ENCODE assay signal across 8 mouse cellular contexts in genomic region chr15:59728131-59728601, GRCm38 (mm10).
A peak's percentile ranks its signal among the peaks of the same experiment; 100 is the strongest.
DNase-seq lines count a peak whose midpoint lies in the region; ATAC-seq and TF ChIP-seq lines count a peak whose summit lies in the region.

No protein-coding gene starts in this region.

- no peaks in the 10 kb centered on the region for H3K36me3 ChIP-seq in heart, adult 2 months (ENCODE audit: control insufficient read depth, insufficient read depth, low read length)

- peak in 1 of 2 experiments; percentile 17 for DNase-seq in layer of hippocampus, adult 2 months (ENCODE audit: low spot score in 2 of 2)
- no peak for DNase-seq in layer of hippocampus, adult 18-20 months (ENCODE audit: low spot score in 2 of 2)
- DNase-seq in adrenal gland, postnatal 36 days, result peak; percentile 85 to 90
- peak; percentile 52 to 80 for DNase-seq in heart, adult 2 months
- DNase-seq in left cerebral cortex, postnatal 10 days (ENCODE audit: extremely low spot score in 1 of 2, low spot score in 2 of 2), result peak; percentile 23 to 52
- peak; percentile 82 to 92 for DNase-seq in monocyte, adult 2 months (ENCODE audit: low read depth in 1 of 2, low spot score in 2 of 2)

- no peaks in the 10 kb centered on the region for H3K27me3 ChIP-seq in heart, adult 2 months (ENCODE audit: control insufficient read depth, insufficient read depth, low read length)

- TF ChIP-seq POLR2A in heart, adult 2 months (IDR thresholded peaks at IDR 0.05; ENCODE audit: insufficient read depth, low read depth, low read length), result no peak

- 50% methylated on average over 8 of the region's 8 CpGs for WGBS in heart, adult 2 months

- intact Hi-C loops in heart, adult 2 months (cut with DNase I), result no loop called here
- intact Hi-C loops in left cerebral cortex, postnatal 10 days (cut with DNase I), result no loop called here

- H3K79me2 ChIP-seq in heart, adult 2 months (replicated peaks; ENCODE audit: control insufficient read depth, insufficient read depth, low read length), result no peaks in the 10 kb centered on the region

- no peak overlapping the region for H3K9ac ChIP-seq in heart, adult 2 months (ENCODE audit: low read depth, low read length)

- no peak overlapping the region for H3K4me3 ChIP-seq in layer of hippocampus, adult 2 months
- no peak overlapping the region for H3K4me3 ChIP-seq in heart, adult 2 months

- TF ChIP-seq CTCF in layer of hippocampus, adult 2 months (conservative IDR thresholded peaks at IDR 0.05), result no peak
- no peak for TF ChIP-seq CTCF in heart, adult 2 months (IDR thresholded peaks at IDR 0.05)

- no peak for ATAC-seq in erythroid progenitor cell, adult 5-6 weeks (replicated peaks; ENCODE audit: low FRiP score, poor library complexity, severe bottlenecking)
- ATAC-seq in cerebellum, adult (ENCODE audit: insufficient number of reproducible peaks, low FRiP score, low TSS enrichment), result no peak

- TF ChIP-seq EP300 in heart, adult 2 months (IDR thresholded peaks at IDR 0.05; ENCODE audit: insufficient read depth, low read depth, low read length), result peak; percentile 73

- H3K4me1 ChIP-seq in heart, adult 2 months (ENCODE audit: control insufficient read depth, insufficient read depth, low read length), result 0 out of 2 replicates have a peak, but pooled peaks cover 2% of the 10 kb centered on the region

- peak overlapping the region; percentile 64 for H3K27ac ChIP-seq in layer of hippocampus, adult 2 months
- peak overlapping the region; percentile 8; the same call in 1 of the 2 replicates for H3K27ac ChIP-seq in heart, adult 2 months

Comparison
In these comparisons a context has a peak if more than half of its experiments do, and no peak if none do; other contexts are left out.
1. DNase-seq: peak in adrenal gland, postnatal 36 days (2 of 2), heart, adult 2 months (2 of 2), left cerebral cortex, postnatal 10 days (2 of 2) and monocyte, adult 2 months (2 of 2); none in layer of hippocampus, adult 18-20 months (0 of 2).